Mouse (Mus musculus): ENCODE data around the gene Pced1b.

DNA sequence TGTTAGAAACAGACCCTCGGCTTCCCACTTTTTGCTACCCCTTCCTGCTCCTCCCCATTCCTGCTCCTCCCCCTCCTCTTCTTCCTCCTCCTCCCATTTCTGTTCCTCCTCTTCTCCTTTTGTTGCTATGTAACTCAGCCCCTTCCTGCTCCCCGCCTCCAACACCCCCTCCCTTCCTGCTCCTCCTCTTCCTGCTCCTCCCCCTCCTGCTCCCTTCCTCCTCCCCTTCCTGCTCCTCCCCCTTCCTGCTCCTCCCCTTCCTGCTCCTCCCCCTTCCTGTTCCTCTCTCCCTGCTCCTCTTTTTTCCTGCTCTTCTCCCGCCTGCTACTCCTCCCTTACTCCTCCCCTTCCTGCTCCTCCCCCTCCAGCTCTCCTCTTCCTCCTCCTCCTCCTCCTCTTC lies 8.9 kb downstream of the Pced1b start:
- TF ChIP-seq CTCF (IDR thresholded peaks at IDR 0.05; ENCODE audit: insufficient read depth, low read length) (no peak), POLR2A (IDR thresholded peaks at IDR 0.05; ENCODE audit: borderline replicate concordance, extremely low read depth, low read depth, low read length) (no peak)
